Mouse (Mus musculus) brain, embryonic 14.5 days (tissue): ENCODE measurements at regions not wholly inside any gene's neighbourhood (a gene's known extent, or its start where the extent isn't known, plus 50 kb on each side); places are given as distances from the start of the nearest gene placed in this dataset.

Experiments used
- CTCF ChIP-seq: fragments of 200-500 bp; IDR thresholded peaks from 2 replicates; pipeline ENCODE4 v1.5.1; 2012; ENCODE audit warnings: inconsistent platforms, mild to moderate bottlenecking, moderate library complexity, borderline replicate concordance; ENCODE audit not compliant: insufficient read depth, insufficient read length; ENCODE audit errors: extremely low read depth
- POLR2A ChIP-seq: fragments of 200-500 bp; IDR thresholded peaks from 2 replicates; pipeline ENCODE4 v1.6.1; 2012; ENCODE audit warnings: mild to moderate bottlenecking, inconsistent platforms, borderline replicate concordance; ENCODE audit not compliant: poor library complexity, insufficient read depth, insufficient read length, severe bottlenecking; ENCODE audit errors: extremely low read depth

- TF ChIP-seq POLR2A (no peak), CTCF (no peak)
These were observed 303.3 kb upstream of the Fam241a start for GRCm38 (mm10) chr3:128199466-128199865.
